Mouse (Mus musculus) MEL (cell line): ENCODE results near the gene Klf1. TPM values are rescaled to one million over a fixed set of nuclear protein-coding genes. Genes with fewer than 3 reads are reported as not detected.
A peak's percentile ranks its signal among the peaks of the same experiment; 100 is the strongest.

Experiments
- DNase-seq: peaks from one replicate; pipeline ENCODE4 v3.0.0; 2011; ENCODE audit warnings: low read depth, low spot score
- H3K27ac ChIP-seq: 2 replicates; pipeline ENCODE4 v1.5.1; 2012; ENCODE audit warnings: low read depth, mild to moderate bottlenecking, control low read depth, low read length, moderate library complexity; ENCODE audit not compliant: control insufficient read depth
- H3K27me3 ChIP-seq, 2 experiments: fragments of 150-350 bp in 1 of 2; sonication (generic) in 1 of 2; 2 replicates each; pipeline ENCODE4 v1.6.1; 2012; ENCODE audit warnings: low read length in 2 of 2, mild to moderate bottlenecking in 2 of 2, improper control_type of control experiment in 1 of 2, moderate library complexity in 1 of 2; ENCODE audit not compliant: insufficient read depth in 2 of 2, control insufficient read depth in 1 of 2
- H3K36me3 ChIP-seq, 2 experiments: 2 replicates each; pipeline ENCODE4 v1.6.1; 2012 to 2014; ENCODE audit warnings: low read length in 2 of 2, improper control_type of control experiment in 1 of 2, inconsistent platforms in 1 of 2, mild to moderate bottlenecking in 1 of 2; ENCODE audit not compliant: insufficient read depth in 2 of 2, control insufficient read depth in 1 of 2
- H3K4me1 ChIP-seq, 2 experiments: fragments of 150-350 bp in 1 of 2; sonication (generic) in 1 of 2; 2 replicates each; pipeline ENCODE4 v1.6.1; 2012; ENCODE audit warnings: low read length in 2 of 2, improper control_type of control experiment in 1 of 2, mild to moderate bottlenecking in 1 of 2; ENCODE audit not compliant: insufficient read depth in 2 of 2, control insufficient read depth in 1 of 2
- H3K4me3 ChIP-seq, 2 experiments: fragments of 150-350 bp in 1 of 2; sonication (generic) in 1 of 2; 2 replicates each; pipeline ENCODE4 v1.5.1; 2012; ENCODE audit warnings: low read depth in 2 of 2, low read length in 2 of 2, mild to moderate bottlenecking in 2 of 2, moderate library complexity in 2 of 2, control low read depth in 1 of 2, improper control_type of control experiment in 1 of 2; ENCODE audit not compliant: control insufficient read depth in 1 of 2, insufficient read depth in 1 of 2
- H3K79me2 ChIP-seq: 2 replicates; pipeline ENCODE4 v1.6.1; 2012; ENCODE audit warnings: mild to moderate bottlenecking, low read length, moderate library complexity; ENCODE audit not compliant: control insufficient read depth, poor library complexity, insufficient read depth
- H3K9ac ChIP-seq: 2 replicates; pipeline ENCODE4 v1.6.1; 2012; ENCODE audit warnings: low read depth, mild to moderate bottlenecking, control low read depth, low read length, moderate library complexity; ENCODE audit not compliant: control insufficient read depth, poor library complexity, severe bottlenecking
- H3K9me3 ChIP-seq: fragments of 150-350 bp; sonication (generic); replicated peaks from 2 replicates; pipeline ENCODE4 v1.6.1; 2012; ENCODE audit warnings: mild to moderate bottlenecking, low read length, improper control_type of control experiment, moderate library complexity; ENCODE audit not compliant: insufficient read depth
- BHLHE40 ChIP-seq: IDR thresholded peaks from 2 replicates; pipeline ENCODE4 v1.6.1; 2012; ENCODE audit warnings: low read depth, mild to moderate bottlenecking, inconsistent platforms, low read length, improper control_type of control experiment, borderline replicate concordance
- CHD2 ChIP-seq: IDR thresholded peaks from 2 replicates; pipeline ENCODE4 v1.6.1; 2011; ENCODE audit warnings: low read length, improper control_type of control experiment
- E2F4 ChIP-seq: IDR thresholded peaks from 2 replicates; pipeline ENCODE4 v1.6.1; 2011; ENCODE audit warnings: low read depth, low read length, improper control_type of control experiment, borderline replicate concordance
- ELF1 ChIP-seq: IDR thresholded peaks from 2 replicates; pipeline ENCODE4 v1.6.1; 2014; ENCODE audit warnings: low read depth, mild to moderate bottlenecking, inconsistent platforms, low read length, improper control_type of control experiment, moderate library complexity
- EP300 ChIP-seq, 2 experiments: IDR thresholded peaks; 2 replicates each; pipeline ENCODE4 v1.6.1; 2011; ENCODE audit warnings: improper control_type of control experiment in 2 of 2, low read length in 2 of 2, low read depth in 1 of 2, mild to moderate bottlenecking in 1 of 2
- ETS1 ChIP-seq: IDR thresholded peaks from 2 replicates; pipeline ENCODE4 v1.6.1; 2012; ENCODE audit warnings: low read depth, mild to moderate bottlenecking, inconsistent platforms, low read length, improper control_type of control experiment, moderate library complexity
- GATA1 ChIP-seq: IDR thresholded peaks from 2 replicates; pipeline ENCODE4 v1.6.1; 2011; ENCODE audit warnings: low read depth, low read length, improper control_type of control experiment
- HCFC1 ChIP-seq: IDR thresholded peaks from 2 replicates; pipeline ENCODE4 v1.6.1; 2012; ENCODE audit warnings: low read depth, mild to moderate bottlenecking, inconsistent platforms, low read length, improper control_type of control experiment, moderate library complexity
- JUND ChIP-seq: IDR thresholded peaks from 2 replicates; pipeline ENCODE4 v1.6.1; 2011; ENCODE audit warnings: low read depth, mild to moderate bottlenecking, improper control_type of control experiment, low read length
- MAX ChIP-seq: IDR thresholded peaks from 2 replicates; pipeline ENCODE4 v1.6.1; 2011; ENCODE audit warnings: low read length, improper control_type of control experiment
- MAZ ChIP-seq: IDR thresholded peaks from 2 replicates; pipeline ENCODE4 v1.6.1; 2012; ENCODE audit warnings: low read depth, mild to moderate bottlenecking, inconsistent platforms, low read length, improper control_type of control experiment
- MEF2A ChIP-seq: IDR thresholded peaks from 2 replicates; pipeline ENCODE4 v1.6.1; 2014; ENCODE audit warnings: low read depth, mild to moderate bottlenecking, inconsistent platforms, low read length, improper control_type of control experiment; ENCODE audit not compliant: poor library complexity, insufficient replicate concordance, severe bottlenecking; ENCODE audit errors: extremely low read depth
- MYB ChIP-seq: IDR thresholded peaks from 2 replicates; pipeline ENCODE4 v1.6.1; 2011; ENCODE audit warnings: mild to moderate bottlenecking, low read depth, low read length, improper control_type of control experiment
- MYC ChIP-seq: IDR thresholded peaks from 2 replicates; pipeline ENCODE4 v1.6.1; 2011; ENCODE audit warnings: low read depth, mild to moderate bottlenecking, low read length, improper control_type of control experiment, moderate library complexity
- NELFE ChIP-seq: IDR thresholded peaks from 2 replicates; pipeline ENCODE4 v1.6.1; 2011; ENCODE audit warnings: low read depth, low read length, improper control_type of control experiment
- SIN3A ChIP-seq: IDR thresholded peaks from 2 replicates; pipeline ENCODE4 v1.6.1; 2012; ENCODE audit warnings: low read length, improper control_type of control experiment, inconsistent platforms
- SMC3 ChIP-seq: IDR thresholded peaks from 2 replicates; pipeline ENCODE4 v1.6.1; 2011; ENCODE audit warnings: low read depth, low read length, improper control_type of control experiment
- TAL1 ChIP-seq: IDR thresholded peaks from 2 replicates; pipeline ENCODE4 v1.6.1; 2012; ENCODE audit warnings: mild to moderate bottlenecking, inconsistent platforms, low read length, moderate library complexity, mixed read lengths
- TBP ChIP-seq: IDR thresholded peaks from 2 replicates; pipeline ENCODE4 v1.8.0; 2011; ENCODE audit warnings: low read depth, low read length, improper control_type of control experiment
- TCF12 ChIP-seq: IDR thresholded peaks from 2 replicates; pipeline ENCODE4 v1.6.1; 2014; ENCODE audit warnings: low read depth, mild to moderate bottlenecking, inconsistent platforms, low read length, improper control_type of control experiment, moderate library complexity
- UBTF ChIP-seq: IDR thresholded peaks from 2 replicates; pipeline ENCODE4 v1.6.1; 2012; ENCODE audit warnings: low read depth, mild to moderate bottlenecking, inconsistent platforms, low read length, improper control_type of control experiment, moderate library complexity, borderline replicate concordance; ENCODE audit not compliant: insufficient read depth
- ZC3H11A ChIP-seq: IDR thresholded peaks from 2 replicates; pipeline ENCODE4 v1.6.1; 2012; ENCODE audit warnings: low read depth, mild to moderate bottlenecking, inconsistent platforms, low read length, improper control_type of control experiment
- ZKSCAN1 ChIP-seq: IDR thresholded peaks from 2 replicates; pipeline ENCODE4 v1.6.1; 2012; ENCODE audit warnings: low read depth, mild to moderate bottlenecking, inconsistent platforms, low read length, improper control_type of control experiment, moderate library complexity
- ZNF384 ChIP-seq: IDR thresholded peaks from 2 replicates; pipeline ENCODE4 v1.6.1; 2012; ENCODE audit warnings: low read depth, mild to moderate bottlenecking, inconsistent platforms, low read length, improper control_type of control experiment
- polyA plus RNA-seq, 2 experiments: library from polyadenylated mRNA; stranded (reverse) in 1 of 2; unstranded in 1 of 2; fragments of >175 nt in 1 of 2; fragments of >200 nt in 1 of 2; gene quantifications; 2 replicates each; pipeline versions ENCODE4 v1.2.1 to v1.2.4; 2012; ENCODE audit warnings: low replicate concordance in 2 of 2, low read depth in 1 of 2; ENCODE audit not compliant: insufficient read length in 2 of 2, insufficient read depth in 1 of 2, missing spikeins in 1 of 2
- total RNA-seq: library from RNA; depleted of rRNA; stranded (reverse); fragments of 300-350 nt; gene quantifications from 2 replicates; pipeline ENCODE4 v1.2.3, GENCODE M21; 2012

Gene Klf1
- total and polyA plus RNA-seq, 3 experiments = 234 to 262 TPM; not detected in 1

DNA sequence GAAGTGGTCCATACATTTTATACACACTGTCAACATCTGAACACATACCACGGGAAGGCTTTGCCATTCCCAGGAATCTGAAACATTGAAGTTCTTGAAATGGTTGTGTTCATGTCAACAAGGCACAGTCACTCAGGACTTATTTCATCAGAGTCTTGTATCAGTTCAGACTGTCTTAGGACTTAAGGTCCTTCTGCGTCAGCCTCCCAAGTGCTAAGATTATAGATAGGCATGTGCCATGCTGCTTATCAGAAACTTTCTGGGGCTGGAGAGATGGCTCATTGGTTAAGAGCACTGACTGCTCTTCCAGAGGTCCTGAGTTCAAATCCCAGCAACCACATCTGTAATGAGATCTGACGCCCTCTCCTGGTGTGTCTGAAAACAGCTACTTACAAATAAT lies 27.4 kb upstream of the Klf1 start:
- no peaks in the 10 kb centered on the region for H3K27me3 ChIP-seq
- DNase-seq = peak; percentile 67
- TF ChIP-seq MYC (no peak), ZC3H11A (no peak), UBTF (no peak), CHD2 (no peak), MAX (peak; percentile 50), BHLHE40 (peak; percentile 66; the same call in 1 of the 2 replicates), JUND (no peak), HCFC1 (no peak), TAL1 (no peak), GATA1 (0 out of 2 replicates have a peak, but pooled peaks have one; percentile 3), SMC3 (no peak; the same call in 1 of the 2 replicates), E2F4 (no peak), EP300 (IDR thresholded peaks at IDR 0.05; ENCODE audit: low read depth in 1 of 2, low read length in 2 of 2) (peak in 1 of 2 experiments; percentile 20; a peak in 1 of 4 replicates), SIN3A (peak; percentile 27; the same call in 1 of the 2 replicates), TBP (peak; percentile 57; the same call in 1 of the 2 replicates), NELFE (no peak), MYB (no peak), TCF12 (0 out of 2 replicates have a peak, but pooled peaks have one; percentile 10), MAZ (no peak), ZKSCAN1 (no peak), ZNF384 (no peak), MEF2A (no peak), ELF1 (no peak), ETS1 (no peak)
- 0 out of 4 replicates have a peak overlapping the region, but pooled peaks of 1 of the 2 experiments have one; percentile 11 for H3K4me3 ChIP-seq
- H3K36me3 ChIP-seq = peaks cover 0 to 19% of the 10 kb centered on the region in 2 experiments; a peak in 3 of 4 replicates
- H3K27ac ChIP-seq = peak overlapping the region; percentile 87
- no peaks in the 10 kb centered on the region for H3K9me3 ChIP-seq
- H3K79me2 ChIP-seq = peaks cover 3% of the 10 kb centered on the region; the same call in 1 of the 2 replicates
- H3K4me1 ChIP-seq = peaks cover 7 to 25% of the 10 kb centered on the region in 2 experiments
- H3K9ac ChIP-seq = peak overlapping the region; percentile 21; the same call in 1 of the 2 replicates
